Mouse (Mus musculus) left cerebral cortex, postnatal 36 days (tissue): ENCODE results near the gene Ccdc141. TPM values are rescaled to one million over a fixed set of nuclear protein-coding genes. Genes with fewer than 3 reads are reported as not detected.
A peak's percentile ranks its signal among the peaks of the same experiment; 100 is the strongest.

Experiments
- DNase-seq, 2 experiments: peaks; one replicate each; pipeline ENCODE4 v3.0.0; 2021 to 2022; ENCODE audit warnings: low spot score in 2 of 2, mixed read lengths in 1 of 2
- intact Hi-C: fragments of 180-260 bp; cut with DNase I; formaldehyde crosslinking; loops from one replicate; pipeline ENCODE4 v1.15.1; 2025
- total RNA-seq, 2 experiments: library from RNA; stranded (reverse); gene quantifications; 2 replicates each; pipeline ENCODE4 v1.2.3; 2021

The Ccdc141 gene
- total RNA-seq, 2 experiments from 2014 or later, result 21.5 to 24.2 TPM

GRCm38 (mm10) chr2:77177472-77177871 lies 7.0 kb upstream of the Ccdc141 start:
- intact Hi-C loops, result no loop called here
- DNase-seq, result no peak

GRCm38 (mm10) chr2:77176413-77176812 lies 6.0 kb upstream of the Ccdc141 start:
- intact Hi-C loops, result no loop called here
- no peak for DNase-seq

GRCm38 (mm10) chr2:77175411-77175810 lies 5.0 kb upstream of the Ccdc141 start:
- DNase-seq, result no peak
- intact Hi-C loops, result no loop called here

GRCm38 (mm10) chr2:77174313-77174712 lies 3.9 kb upstream of the Ccdc141 start:
- DNase-seq, result no peak
- intact Hi-C loops, result no loop called here

GRCm38 (mm10) chr2:77173821-77174220 lies 3.4 kb upstream of the Ccdc141 start:
- intact Hi-C loops, result no loop called here
- no peak for DNase-seq

GRCm38 (mm10) chr2:77173366-77173765 lies 2.9 kb upstream of the Ccdc141 start:
- intact Hi-C loops, result no loop called here

GRCm38 (mm10) chr2:77172241-77172671 lies 1.8 kb upstream of the Ccdc141 start:
- intact Hi-C loops, result no loop called here
- peak in 1 of 2 experiments; percentile 9 for DNase-seq

More at GRCm38 (mm10) chr2:77173366-77173765, 2.9 kb upstream of the Ccdc141 start:
- no peak for DNase-seq

- DNase-seq, result peak; percentile 36 to 38
- intact Hi-C loops, result no loop called here
Observed at GRCm38 (mm10) chr2:77171444-77172240, 1.2 kb upstream of the Ccdc141 start.

- intact Hi-C loops, result no loop called here
- no peak for DNase-seq
Observed at GRCm38 (mm10) chr2:77169916-77170632, 362 bp downstream of the Ccdc141 start.

- intact Hi-C loops, result no loop called here
- DNase-seq, result no peak
Observed at GRCm38 (mm10) chr2:77169218-77169617, 1.2 kb downstream of the Ccdc141 start.

- intact Hi-C loops, result no loop called here
- no peak for DNase-seq
Observed at GRCm38 (mm10) chr2:77168781-77169180, 1.7 kb downstream of the Ccdc141 start.

- intact Hi-C loops, result no loop called here
- DNase-seq, result no peak
Observed at GRCm38 (mm10) chr2:77168081-77168685, 2.3 kb downstream of the Ccdc141 start.

GRCm38 (mm10) chr2:77166366-77166765 lies 4.1 kb downstream of the Ccdc141 start:
- intact Hi-C loops, result no loop called here
- no peak for DNase-seq

GRCm38 (mm10) chr2:77164662-77165061 lies 5.8 kb downstream of the Ccdc141 start:
- intact Hi-C loops, result no loop called here

GRCm38 (mm10) chr2:77163381-77163780 lies 7.1 kb downstream of the Ccdc141 start:
- intact Hi-C loops, result no loop called here
- DNase-seq, result no peak

More at GRCm38 (mm10) chr2:77164662-77165061, 5.8 kb downstream of the Ccdc141 start:
- no peak for DNase-seq

GRCm38 (mm10) chr2:77162135-77162534 lies 8.3 kb downstream of the Ccdc141 start:
- no peak for DNase-seq
- intact Hi-C loops, result no loop called here

GRCm38 (mm10) chr2:77157546-77157945 lies 12.9 kb downstream of the Ccdc141 start:
- DNase-seq, result no peak
- intact Hi-C loops, result no loop called here

- intact Hi-C loops, result no loop called here
- no peak for DNase-seq
Observed at GRCm38 (mm10) chr2:77154080-77154479, 16.4 kb downstream of the Ccdc141 start.

GRCm38 (mm10) chr2:77151255-77151654 lies 19.2 kb downstream of the Ccdc141 start:
- DNase-seq, result no peak
- intact Hi-C loops, result no loop called here

- intact Hi-C loops, result no loop called here
- DNase-seq, result no peak
Observed at GRCm38 (mm10) chr2:77149576-77149975, 20.9 kb downstream of the Ccdc141 start.
